Mouse (Mus musculus): ENCODE results near the gene Pgp.

The Pgp gene

DNA sequence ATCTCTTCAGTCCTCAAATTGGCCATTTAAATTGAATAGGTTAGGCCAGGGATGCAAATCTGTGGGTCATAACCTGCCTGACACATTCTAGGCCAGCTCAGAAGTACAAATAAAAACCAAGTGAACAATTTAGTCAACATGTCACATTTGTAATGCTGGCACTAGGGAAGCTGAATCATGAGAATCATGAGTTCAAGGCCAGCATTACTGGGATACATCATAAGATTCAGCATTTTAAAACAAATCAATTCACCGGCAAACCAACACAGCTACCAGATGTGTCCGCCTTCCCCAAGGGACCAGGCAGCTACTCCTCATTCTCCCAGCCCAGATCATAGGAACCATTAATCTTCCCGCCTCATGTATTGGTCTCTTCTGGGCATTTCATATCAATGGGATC is 13.3 kb downstream of the Pgp start:
- in situ Hi-C loops (cut with MboI) = no loop called here

DNA sequence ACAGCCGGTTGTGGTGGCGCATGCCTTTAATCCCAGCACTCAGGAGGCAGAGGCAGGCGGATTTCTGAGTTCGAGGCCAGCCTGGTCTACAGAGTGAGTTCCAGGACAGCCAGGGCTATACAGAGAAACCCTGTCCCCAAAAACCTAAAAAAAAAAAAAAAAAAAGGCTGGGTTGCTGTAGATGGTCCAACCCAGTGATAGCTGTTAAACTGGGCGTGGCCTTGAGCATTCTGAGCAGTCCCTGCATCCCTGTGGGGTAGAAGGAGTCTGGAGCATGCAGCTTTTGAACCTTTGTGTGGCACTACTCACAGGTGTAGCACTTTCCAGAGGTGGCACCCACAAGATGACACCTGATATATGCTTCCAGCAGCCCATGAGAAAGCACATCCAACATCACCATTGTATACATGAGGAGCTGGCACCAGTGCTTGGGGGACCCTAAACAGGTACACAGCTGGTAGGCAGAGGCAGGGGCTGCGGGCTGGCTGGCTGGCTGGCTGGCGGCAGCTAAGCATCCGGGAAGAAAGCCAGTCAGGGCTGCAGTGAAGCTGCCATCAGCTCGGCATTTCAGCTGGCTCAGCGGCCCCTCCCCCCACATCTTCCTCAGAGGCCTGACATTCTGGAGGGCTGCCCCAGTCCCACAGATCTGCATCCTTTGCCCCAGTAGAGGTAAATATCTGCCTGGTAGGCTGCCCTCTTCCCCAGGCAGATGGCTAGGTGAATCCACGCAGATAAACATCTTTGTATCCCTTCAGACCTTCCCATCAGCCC is 15.1 kb downstream of the Pgp start:
- in situ Hi-C loops (cut with MboI) = no loop called here

DNA sequence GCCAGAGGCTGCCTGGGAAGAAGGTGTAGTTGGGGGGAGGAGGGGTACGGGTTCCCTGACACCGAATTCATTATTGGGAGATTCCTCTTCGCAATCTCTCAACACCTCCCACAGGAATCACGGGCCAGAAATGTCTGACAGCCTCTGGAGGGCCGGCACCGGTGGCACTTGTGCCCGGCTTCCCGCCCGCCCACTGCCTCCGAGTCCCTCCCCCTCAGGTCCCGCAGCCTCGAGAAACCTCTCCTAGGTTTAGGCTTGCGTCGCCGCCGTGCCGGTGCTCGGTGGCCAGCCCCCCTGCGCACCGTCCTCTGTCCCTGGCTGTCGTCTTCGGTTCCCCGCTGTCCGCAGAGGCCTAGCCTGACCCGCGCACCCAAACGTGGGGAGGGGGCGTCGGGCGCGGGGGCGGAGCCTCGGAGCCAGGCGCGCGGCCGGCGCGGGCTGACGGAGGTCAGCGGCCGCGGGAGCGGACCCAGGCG is 18.0 kb downstream of the Pgp start, which contains the start of gene Caskin1:
Gene Caskin1 (plus strand): TSS at position 416 of the 476 bp plus-strand sequence.
- in situ Hi-C loops (cut with MboI) = no loop called here

DNA sequence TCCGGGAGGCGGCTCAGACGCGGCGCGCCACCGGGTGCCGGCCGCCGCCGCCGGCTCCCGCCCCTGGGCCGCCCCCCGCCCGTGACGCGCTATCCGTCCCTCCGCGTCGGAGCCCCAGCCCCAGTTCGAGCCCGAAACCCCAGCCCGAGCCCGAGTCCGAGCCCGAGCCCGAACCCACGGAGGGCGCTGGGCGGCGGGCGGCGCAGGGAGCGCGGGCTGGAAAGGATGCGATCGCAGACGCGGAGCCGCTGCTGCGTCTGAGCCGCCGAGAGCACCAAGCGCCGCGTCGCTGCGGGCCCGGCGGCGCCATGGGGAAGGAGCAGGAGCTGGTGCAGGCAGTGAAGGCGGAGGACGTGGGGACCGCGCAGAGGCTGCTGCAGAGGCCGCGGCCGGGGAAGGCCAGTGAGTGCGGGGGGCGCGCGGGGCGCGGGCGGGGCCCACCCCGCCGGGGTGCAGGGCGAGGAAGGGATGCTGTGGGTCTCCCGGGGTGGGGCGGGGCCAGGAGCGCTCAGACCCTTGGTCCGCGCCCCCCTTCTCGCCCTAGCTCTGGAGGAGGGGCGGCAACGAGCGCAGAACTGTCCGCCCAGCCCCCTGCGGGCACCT is 18.6 kb downstream of the Pgp start:
- in situ Hi-C loops (cut with MboI) = no loop called here

DNA sequence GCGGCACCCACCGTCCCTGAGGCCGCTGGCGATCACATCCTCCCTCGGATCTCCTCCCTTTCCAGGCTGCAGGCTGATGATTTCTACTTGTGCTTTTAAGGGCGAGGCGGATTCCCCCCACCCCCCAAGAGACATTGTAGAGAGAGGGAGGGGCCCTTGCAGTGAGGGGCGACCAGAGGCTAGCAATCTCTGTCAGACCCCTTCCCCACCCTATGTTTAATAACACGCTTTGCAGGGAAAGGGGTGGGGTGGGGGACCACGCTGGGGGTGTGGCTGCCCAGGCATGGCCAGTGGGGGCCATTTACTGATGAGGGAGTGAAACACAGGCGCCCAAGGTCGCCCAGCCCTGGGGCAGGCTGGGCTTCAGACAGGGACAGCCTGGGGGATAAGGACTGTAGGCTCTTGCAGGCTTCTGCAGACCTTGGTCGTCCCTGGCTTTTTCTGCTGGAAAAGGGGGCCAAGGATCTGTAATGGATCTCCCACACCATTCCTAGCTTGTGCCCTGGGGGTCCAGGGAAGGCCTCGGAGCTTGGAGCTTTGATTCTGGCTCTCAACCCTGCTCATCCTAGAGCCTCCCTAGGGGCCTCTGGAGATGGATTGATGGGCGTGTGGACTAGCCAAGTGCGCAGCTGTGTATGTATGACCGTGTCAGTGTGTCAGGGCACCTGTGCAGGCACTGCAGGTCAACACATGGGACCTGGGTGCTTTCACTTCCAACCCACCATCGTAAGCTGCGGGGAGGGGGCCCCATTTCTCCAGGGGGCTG is 19.3 kb downstream of the Pgp start:
- in situ Hi-C loops (cut with MboI) = no loop called here

DNA sequence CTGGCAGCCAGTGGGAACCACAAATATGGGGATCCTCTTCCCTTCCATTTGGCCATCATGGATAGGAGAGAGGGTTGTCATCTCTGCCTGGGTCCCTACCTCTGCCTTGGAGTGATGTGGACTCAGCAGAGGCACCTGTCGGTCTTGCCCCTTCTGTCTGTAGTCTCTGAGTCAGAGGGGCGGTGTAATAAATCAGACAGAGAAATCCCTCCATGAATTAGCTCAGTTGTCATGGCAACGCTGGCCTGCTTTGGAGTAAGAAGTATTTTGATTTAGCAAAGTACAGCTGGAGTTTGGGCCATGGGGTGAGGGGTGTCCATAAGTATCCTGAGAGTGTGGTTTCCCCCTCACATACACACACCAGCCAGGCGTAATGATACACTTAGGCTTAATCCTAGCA is 20.2 kb downstream of the Pgp start:
- in situ Hi-C loops (cut with MboI) = no loop called here

DNA sequence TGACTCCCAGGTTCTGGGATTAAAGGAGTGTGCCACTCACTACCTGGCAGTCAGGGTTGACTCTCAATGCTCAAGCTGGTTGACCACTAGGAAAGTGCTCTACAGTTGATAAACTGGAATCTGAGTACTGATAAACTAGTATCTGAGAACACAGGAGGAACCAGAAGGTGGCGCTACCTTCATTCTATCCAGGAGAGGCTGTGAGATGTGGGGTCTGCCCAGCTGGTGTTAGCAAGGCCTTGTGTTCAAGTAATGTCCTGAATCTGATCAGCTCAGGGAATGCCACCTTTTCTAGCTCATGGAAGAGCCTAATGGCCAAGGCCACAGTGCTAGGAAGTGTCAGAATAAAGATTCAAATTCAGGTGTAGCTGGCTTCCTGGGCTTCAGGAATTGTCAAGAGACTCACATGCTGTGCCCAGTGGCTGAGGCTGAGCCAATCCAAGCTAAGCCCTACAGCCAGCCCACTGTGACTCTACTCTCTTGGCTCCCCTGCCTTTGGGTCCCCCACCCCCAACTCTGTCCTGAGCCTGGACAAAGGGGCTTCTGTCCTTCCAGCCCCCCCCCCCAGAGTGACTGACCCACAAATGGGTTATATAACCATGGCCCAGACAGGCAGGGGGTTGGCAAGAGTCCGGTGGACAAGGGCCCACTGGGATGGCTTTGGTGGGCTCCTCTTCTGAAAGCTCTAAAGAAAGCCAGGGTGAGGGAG is 24.6 kb downstream of the Pgp start:
- in situ Hi-C loops (cut with MboI) = no loop called here

DNA sequence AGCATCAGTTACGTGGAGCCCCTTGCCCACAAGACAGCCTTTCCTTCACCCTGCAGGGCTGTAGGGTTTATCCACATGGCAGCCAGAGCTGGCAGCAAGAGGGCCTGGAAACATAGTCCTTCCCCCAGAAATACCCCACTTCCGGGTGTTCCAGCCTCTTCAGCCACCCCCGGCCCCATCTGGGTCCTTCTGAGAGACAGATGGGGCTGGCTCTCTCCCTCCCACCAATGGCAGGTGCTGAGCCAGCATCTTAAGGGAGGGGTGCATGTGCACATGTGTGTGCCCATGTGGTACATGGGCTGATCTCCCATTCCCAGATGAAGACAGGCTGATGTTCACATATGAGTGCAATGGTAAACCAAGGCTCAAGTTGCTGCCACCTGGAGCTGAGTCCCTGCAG is 25.3 kb downstream of the Pgp start:
- in situ Hi-C loops (cut with MboI) = no loop called here

DNA sequence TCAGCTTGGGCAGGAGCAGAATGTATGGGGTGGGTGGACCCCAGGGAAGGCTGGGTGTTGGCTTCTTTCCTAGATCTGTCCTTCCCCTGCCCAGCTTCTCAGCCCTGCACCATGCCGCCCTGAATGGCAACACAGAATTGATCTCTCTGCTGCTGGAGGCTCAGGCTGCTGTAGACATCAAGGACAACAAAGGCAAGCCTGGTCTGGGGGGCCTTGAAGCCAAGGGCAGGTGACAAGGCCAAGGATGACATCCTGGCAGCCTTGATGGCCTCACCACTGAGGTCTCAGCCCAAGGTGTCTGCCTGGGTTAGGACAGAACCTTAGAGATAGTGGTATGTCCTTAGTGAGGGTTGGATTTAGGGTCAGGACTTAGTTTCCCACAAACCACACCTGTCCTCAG is 25.8 kb downstream of the Pgp start:
- in situ Hi-C loops (cut with MboI) = no loop called here

DNA sequence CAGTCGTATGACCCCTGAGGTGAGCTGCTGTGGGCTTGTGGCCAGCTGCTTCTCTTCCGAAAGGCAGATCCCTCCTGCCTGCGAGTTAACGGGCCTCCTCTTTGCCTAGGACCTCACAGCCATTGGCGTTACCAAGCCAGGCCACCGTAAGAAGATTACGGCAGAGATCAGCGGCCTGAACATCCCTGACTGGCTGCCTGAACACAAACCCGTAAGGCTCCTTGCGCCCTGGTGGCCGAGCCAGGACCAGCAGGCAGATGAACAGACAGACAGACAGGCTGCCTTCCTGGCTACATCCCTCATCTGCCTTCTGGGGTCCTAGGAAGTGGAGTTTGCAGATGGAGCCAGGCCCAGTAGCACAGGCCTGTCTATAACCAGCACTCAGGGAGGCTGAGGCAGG is 32.0 kb downstream of the Pgp start:
- in situ Hi-C loops (cut with MboI) = no loop called here

DNA sequence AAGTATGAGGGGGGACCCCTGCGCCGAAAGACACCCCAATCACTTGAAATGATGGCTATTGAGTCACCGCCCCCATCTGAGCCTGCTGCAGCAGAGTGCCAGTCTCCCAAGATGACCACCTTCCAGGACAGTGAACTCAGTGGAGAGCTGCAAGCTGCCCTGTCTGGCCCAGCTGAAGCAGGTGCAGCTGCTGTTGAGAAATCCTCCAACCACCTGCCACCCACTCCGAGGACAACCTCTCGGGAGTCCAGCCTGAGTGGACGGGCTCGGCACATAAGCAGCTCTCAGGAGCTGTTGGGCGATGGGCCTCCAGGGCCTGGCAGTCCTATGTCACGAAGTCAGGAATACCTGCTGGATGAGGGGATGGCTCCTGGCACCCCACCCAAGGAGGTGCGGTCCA is 33.9 kb downstream of the Pgp start:
- in situ Hi-C loops (cut with MboI) = no loop called here

DNA sequence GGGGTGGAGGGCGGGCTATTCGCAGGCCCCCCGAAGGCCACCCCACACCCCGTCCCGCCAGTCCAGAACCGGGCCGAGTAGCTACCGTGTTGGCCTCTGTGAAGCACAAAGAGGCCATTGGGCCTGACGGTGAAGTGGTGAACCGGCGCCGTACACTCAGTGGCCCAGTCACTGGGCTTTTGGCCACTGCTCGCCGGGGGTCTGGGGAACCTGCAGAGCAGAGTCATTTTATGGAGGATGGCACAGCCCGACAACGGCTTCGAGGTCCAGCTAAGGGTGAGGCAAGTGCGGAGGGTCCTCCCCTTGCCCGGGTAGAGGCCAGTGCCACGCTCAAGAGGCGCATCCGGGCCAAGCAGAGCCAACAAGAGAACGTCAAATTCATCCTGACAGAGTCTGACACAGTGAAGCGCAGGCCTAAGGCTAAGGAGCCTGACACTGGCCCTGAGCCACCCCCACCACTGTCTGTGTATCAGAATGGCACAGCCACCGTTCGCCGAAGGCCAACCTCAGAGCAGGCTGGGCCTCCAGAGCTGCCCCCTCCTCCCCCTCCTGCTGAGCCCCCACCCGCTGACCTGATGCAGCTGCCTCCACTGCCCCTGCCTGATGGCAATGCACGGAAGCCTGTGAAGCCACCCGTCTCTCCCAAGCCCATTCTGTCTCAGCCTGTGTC is 35.2 kb downstream of the Pgp start:
- in situ Hi-C loops (cut with MboI) = no loop called here

DNA sequence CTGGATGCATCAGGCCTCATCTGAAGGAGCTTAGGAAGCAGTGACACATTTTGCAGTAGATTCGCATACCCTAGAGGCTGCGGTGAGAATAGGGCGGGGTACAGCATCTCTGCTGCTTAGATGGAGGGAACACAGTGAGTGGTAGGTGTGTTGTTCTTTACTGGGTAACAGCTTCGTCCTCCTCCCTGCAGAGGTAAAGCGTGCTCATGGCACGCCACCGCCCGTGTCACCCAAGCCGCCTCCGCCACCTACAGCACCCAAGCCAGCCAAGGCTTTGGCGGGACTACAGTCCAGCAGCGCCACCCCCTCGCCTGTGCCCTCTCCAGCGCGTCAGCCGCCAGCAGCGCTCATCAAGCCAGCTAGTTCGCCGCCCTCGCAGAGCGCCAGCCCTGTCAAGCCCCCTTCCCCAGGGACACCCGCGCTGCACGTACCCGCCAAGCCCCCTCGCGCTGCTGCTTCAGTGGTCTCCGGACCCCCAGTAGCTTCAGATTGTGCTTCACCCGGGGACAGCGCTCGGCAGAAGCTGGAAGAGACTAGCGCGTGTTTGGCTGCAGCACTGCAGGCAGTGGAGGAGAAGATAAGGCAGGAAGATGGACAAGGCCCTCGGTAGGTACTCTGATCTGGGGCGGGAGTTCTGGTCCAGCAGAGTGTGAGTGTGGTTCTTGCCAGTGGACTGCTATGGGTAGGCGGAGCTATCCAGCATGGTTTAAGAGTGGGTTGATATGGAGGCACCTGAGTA is 36.3 kb downstream of the Pgp start:
- in situ Hi-C loops (cut with MboI) = no loop called here

DNA sequence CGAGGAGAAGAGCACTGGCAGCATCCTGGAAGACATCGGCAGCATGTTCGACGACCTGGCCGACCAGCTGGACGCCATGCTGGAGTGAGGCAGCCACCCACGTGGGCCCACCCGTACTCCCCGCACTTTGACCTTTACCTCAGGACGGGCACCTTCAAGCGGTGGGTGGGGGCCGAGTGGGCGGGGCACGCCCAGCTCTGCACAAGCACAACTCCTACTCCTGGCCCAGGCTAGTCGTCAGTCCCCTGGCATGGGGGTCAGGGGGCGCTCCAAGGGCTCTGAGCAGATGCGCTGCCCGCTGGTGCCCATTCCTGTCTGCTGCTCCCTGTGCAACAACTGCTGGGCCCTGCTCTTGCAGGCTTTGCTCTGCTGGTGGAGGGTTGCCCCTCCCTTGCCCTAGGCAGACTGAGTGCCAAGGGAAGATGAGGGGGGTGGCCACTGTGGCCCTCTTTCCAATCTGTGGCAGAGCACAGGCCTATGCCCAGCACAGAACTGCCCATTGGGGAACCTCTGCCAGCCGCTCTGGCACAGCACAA is 37.0 kb downstream of the Pgp start:
- in situ Hi-C loops (cut with MboI) = no loop called here

DNA sequence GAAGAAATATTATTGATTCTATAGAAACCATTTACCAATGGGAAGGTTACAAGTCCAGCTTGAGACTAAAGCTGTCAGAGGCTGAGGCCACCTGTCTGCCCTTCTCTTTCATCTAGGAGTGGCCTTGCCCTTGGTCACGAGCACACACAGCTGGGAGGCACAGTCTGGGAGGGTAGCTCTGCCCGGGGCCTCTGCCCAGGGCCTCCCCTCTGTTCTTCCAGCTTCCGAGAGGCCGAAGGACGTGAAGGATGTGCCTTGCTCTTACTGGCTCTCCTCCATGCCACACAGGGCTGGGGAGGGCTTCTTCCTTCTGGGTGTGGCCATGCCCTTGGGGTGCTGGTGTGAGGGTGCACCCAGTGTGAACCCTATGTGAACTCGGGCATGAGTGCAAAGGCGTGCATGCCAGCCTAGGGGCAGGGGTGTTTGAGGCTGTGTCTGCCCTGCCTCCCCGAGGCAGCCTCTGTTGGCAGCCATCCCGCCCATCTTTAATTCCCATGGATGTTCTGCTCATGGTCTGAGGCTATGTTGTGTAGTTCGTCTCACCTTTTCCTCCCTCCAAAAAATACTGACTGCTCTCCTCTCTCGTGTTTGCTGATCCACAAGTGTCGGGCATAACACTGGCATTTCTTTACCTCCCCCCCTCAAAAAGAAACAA is 37.7 kb downstream of the Pgp start:
- in situ Hi-C loops (cut with MboI) = no loop called here

DNA sequence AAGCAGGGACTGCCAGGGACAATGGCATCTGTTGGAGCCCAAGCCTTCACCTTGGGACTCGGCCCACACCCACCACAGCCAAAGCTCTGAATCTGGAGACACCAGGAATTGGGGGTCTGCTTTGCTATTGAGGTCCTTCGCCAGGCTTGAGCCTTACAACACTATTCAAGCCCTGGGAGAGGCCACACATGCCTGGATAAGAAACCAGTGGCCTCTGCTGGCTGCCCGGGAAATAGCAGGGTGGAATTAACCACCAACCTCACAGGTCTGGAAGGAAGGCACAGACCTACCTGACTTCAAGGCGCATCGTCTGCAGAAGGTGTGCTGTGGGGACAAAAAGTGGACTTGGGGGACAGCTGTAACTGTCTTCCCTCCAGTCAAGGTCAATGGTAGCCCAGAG is 43.4 kb downstream of the Pgp start:
- in situ Hi-C loops (cut with MboI) = no loop called here

DNA sequence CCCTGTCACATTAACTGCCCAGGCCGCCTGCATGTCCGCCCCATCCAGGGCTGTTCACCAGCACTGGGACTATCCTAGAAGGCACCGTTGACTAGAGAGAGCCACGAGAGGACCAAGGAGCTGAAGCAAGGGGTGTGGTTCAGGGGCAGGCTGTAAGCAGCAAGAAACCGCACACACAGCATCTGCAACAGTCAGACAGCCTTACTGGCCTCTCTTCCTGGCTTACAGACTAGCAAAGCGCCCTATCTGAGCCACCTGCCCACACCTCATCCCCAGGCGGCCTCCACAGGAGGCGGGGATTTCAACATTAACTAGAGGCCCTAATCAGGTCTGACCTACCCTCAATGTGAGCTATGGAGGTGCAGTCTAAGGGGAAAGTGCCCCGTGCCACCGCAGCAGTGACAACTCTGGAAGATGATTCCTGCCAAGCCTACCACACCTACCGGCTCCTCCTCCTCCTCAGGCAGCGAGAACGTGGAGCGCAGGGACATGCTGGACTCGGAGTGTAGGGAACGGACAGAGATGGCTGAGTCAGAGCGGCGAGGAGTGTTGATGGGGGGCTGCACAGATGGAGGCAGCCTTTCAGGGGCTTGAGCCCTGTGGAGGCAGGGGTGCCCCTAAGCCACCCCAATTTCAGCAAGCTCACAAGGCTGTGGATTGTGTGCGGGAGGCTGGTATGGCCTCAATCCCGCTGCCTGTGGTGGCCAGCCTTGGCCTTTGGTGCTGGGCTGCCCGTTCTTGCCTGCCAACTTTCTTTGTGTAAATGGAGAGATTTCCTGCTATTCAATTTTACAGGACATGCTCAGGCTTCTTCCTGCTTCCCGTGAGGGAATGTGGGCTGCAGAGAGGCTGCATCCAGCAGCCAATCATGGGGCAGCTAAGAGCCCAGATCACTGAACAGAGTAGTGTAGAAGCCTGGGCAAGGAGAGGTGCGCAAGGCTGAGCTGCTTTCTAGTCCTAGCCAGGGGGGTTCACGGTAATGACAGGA is 44.4 kb downstream of the Pgp start:
- in situ Hi-C loops (cut with MboI) = no loop called here

DNA sequence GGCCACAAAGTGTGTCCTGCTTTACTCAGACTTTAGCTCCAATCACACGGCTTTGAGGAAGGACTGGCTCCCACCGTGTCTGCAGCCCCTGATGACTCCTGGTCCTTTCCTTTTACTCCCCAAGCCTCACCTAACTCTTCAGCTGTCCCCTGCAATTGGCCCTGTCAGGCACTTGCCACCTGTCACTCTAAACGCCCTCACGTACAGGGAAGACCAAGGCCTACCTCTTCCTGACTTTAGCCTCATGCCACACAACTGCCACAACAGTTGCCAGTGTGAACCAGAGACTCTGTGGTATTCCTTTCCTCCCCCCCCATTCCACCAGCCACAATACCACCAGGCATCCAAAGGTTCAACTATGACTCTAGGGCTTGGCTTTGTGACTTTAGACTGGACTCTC is 50.3 kb downstream of the Pgp start:
- in situ Hi-C loops (cut with MboI) = no loop called here
